Mouse (Mus musculus): ENCODE results near the gene Olfr890. TPM values are rescaled to one million over a fixed set of nuclear protein-coding genes. Genes with fewer than 3 reads are reported as not detected.

Gene Olfr890
- polyA plus RNA-seq (2017; shearing (Covaris generic)) = not detected

DNA sequence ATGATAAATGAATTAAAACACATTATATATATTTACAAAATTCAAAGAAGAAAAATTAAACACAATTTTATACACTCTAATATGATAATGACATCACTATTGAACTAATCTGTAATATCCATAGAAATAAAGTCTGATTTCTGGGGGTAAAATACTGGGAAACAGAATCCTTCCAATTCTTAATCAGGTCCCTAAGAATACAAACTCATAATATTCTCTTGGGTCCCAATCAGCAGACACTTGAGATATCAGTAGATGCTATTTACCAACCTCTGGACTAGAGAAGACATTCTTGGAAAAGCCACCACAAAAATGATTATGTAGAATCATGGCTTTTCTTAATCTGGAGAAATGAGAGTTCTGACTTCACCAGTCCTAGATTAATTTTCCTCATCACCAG lies at the start of gene Olfr890:
Gene Olfr890, plus strand, starts transcription at position 301 of the 400 bp plus-strand sequence.

DNA sequence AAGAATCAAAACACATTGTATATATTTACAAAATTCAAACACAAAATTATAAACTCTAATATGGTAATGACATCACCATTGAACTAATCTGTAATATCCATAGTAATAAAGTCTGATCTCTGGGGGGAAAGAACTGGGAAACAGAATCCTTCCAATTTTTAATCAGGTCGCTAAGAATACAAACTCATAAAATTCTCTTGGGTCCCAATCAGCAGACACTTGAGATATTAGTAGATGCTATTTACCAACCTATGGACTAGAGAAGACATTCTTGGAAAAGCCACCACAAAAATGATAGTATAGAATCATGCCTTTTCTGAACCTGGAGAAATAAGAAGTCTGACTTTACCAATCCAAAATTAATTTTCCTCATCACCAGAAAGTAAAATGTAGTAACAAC lies 34.5 kb upstream of the Olfr890 start, which contains the start of gene Olfr888:
Gene Olfr888, plus strand, starts transcription at position 301 of the 400 bp plus-strand sequence.

DNA sequence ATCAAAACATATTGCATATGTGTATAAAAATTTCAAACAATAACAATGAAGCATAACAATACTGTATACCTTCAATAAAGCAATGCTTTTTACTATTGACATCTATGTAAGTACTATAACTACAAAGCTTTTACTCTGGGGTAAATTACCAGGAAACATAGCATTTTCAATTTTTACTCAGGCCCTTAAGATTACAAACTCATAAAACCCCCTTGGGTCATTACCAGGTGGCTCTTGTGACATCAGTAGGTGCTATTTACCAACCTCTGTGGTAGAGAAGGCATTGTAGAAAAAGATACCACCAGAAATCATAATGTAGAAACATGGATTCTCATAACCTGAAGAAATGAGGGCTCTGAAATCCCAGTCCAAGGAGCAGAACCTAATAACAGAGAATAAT lies 27.4 kb upstream of the Olfr890 start, which contains the start of gene Olfr889:
Gene Olfr889, plus strand, starts transcription at position 301 of the 400 bp plus-strand sequence.

DNA sequence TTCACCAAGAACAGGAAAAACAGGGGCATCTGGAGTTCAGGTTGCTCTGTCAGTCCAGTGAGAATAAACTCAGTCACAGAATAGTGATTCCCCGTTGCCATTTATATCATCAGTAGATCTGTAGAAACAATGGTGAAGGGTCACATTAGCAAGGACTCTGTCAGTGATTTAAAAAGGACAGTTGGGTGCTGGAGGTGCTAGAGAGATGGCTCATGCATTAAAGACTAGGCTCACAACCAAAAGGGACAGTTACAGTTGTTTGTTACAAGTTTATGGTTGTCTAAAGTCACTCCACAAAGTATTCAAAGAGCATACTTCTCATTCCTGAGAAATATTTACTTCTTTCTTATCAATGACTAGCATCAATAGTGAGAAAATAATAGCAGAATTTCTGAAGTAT lies 38.4 kb downstream of the Olfr890 start, which contains the start of gene Olfr891:
Gene Olfr891, minus strand, starts transcription at position 101 of the 400 bp plus-strand sequence.

Other genes with a start within 250 kb of the Olfr890 start
- gene Olfr145, start 245.8 kb upstream of the Olfr890 start, polyA plus RNA-seq (2017; shearing (Covaris generic)) = not detected
- gene Olfr878, start 224.7 kb upstream of the Olfr890 start, polyA plus RNA-seq (2017; shearing (Covaris generic)) = not detected
- gene Olfr881, start 150.7 kb upstream of the Olfr890 start, polyA plus RNA-seq (2017; shearing (Covaris generic)) = not detected
- gene Olfr883, start 116.7 kb upstream of the Olfr890 start, polyA plus RNA-seq (2017; shearing (Covaris generic)) = not detected
- gene Olfr884, start 96.0 kb upstream of the Olfr890 start, polyA plus RNA-seq (2017; shearing (Covaris generic)) = not detected
- gene Olfr885, start 81.2 kb upstream of the Olfr890 start, polyA plus RNA-seq (2017; shearing (Covaris generic)) = not detected
- gene Olfr887, start 58.4 kb upstream of the Olfr890 start, polyA plus RNA-seq (2017; shearing (Covaris generic)) = not detected
- gene Olfr888, start 34.4 kb upstream of the Olfr890 start, polyA plus RNA-seq (2017; shearing (Covaris generic)) = not detected
- not detected for gene Olfr889, start 27.3 kb upstream of the Olfr890 start, polyA plus RNA-seq (2017; shearing (Covaris generic))
- not detected for gene Olfr891, start 38.3 kb downstream of the Olfr890 start, polyA plus RNA-seq (2017; shearing (Covaris generic))
- gene Olfr893, start 65.8 kb downstream of the Olfr890 start, polyA plus RNA-seq (2017; shearing (Covaris generic)) = not detected
- not detected for gene Olfr894, start 75.5 kb downstream of the Olfr890 start, polyA plus RNA-seq (2017; shearing (Covaris generic))
- not detected for gene Olfr143, start 110.3 kb downstream of the Olfr890 start, polyA plus RNA-seq (2017; shearing (Covaris generic))
- gene Olfr895, start 125.3 kb downstream of the Olfr890 start, polyA plus RNA-seq (2017; shearing (Covaris generic)) = not detected
- not detected for gene Olfr896-ps1, start 148.6 kb downstream of the Olfr890 start, polyA plus RNA-seq (2017; shearing (Covaris generic))
- gene Olfr25, start 186.5 kb downstream of the Olfr890 start, polyA plus RNA-seq (2017; shearing (Covaris generic)) = not detected
- gene Olfr898, start 205.9 kb downstream of the Olfr890 start, polyA plus RNA-seq (2017; shearing (Covaris generic)) = not detected
- 0.12 TPM for gene Olfr250, start 224.4 kb downstream of the Olfr890 start, polyA plus RNA-seq (2017; shearing (Covaris generic))
- not detected for gene Olfr251, start 234.6 kb downstream of the Olfr890 start, polyA plus RNA-seq (2017; shearing (Covaris generic))